Comparison of ENCODE assay signal across 8 mouse cellular contexts in the genomic region with DNA sequence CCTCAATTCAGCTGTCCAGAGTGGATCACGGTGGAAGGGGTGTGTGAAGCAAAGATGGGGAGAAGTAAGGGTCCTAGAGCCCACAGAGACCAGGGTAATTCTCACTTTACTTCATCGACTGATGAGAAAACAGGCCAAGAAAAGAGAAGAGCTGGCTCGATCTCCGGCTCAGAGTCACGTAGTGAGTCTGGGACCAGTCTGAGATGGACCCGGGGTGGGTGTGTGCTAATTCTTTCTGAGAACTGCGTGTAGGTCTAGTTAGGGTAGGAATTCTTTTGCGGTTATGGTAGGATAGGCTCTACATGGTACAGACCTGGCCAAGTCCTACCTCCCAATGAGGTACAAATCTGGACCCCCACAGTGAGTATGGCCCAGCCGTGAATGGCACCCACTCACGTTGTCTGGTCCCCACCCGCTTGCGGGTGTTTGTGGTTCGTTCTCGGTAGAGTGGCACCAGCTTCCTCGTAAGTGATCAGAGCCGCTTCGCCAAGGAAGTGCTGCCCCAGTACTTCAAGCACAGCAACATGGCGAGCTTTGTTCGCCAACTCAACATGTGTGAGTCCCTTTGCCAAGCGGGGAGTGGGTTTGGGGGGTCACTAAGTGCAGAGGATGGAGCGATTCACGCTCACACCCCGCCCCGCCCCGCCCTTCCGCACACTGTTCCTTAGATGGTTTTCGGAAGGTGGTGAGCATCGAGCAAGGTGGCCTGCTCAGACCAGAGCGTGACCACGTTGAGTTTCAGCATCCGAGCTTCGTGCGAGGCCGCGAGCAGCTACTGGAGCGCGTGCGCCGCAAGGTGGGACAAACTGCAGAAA. TPM values are rescaled to one million over a fixed set of nuclear protein-coding genes. Genes with fewer than 3 reads are reported as not detected.
DNase-seq lines count a peak whose midpoint lies in the region; ATAC-seq and TF ChIP-seq lines count a peak whose summit lies in the region.

No protein-coding gene starts in this region.

- TF ChIP-seq POLR2A in liver, adult 2 months (IDR thresholded peaks at IDR 0.05; ENCODE audit: extremely low read depth, insufficient read depth, low read length): no peak
- TF ChIP-seq POLR2A in cerebellum, adult 2 months (IDR thresholded peaks at IDR 0.05; ENCODE audit: borderline replicate concordance, insufficient read depth, low read length): no peak

- peaks cover 15% of the 10 kb centered on the region for H3K4me1 ChIP-seq in liver, adult 2 months (ENCODE audit: control insufficient read depth, insufficient read depth, low read length)
- H3K4me1 ChIP-seq in embryonic facial prominence, embryonic 15.5 days: peaks cover 34% of the 10 kb centered on the region
- H3K4me1 ChIP-seq in intestine, embryonic 15.5 days (replicated peaks): peaks cover 31% of the 10 kb centered on the region
- H3K4me1 ChIP-seq in neural tube, embryonic 12.5 days: peaks cover 32% of the 10 kb centered on the region
- H3K4me1 ChIP-seq in cerebellum, adult 2 months (ENCODE audit: control insufficient read depth, insufficient read depth, low read length): 0 out of 2 replicates have a peak, but pooled peaks cover 3% of the 10 kb centered on the region

- no peak for TF ChIP-seq CTCF in liver, adult 2 months (IDR thresholded peaks at IDR 0.05; ENCODE audit: low read depth, low read length)
- no peak for TF ChIP-seq CTCF in cerebellum, adult 2 months (IDR thresholded peaks at IDR 0.05; ENCODE audit: borderline replicate concordance, insufficient read depth, low read depth, low read length)

- peak overlapping the region; percentile 92 for H3K9ac ChIP-seq in liver, adult 2 months (ENCODE audit: low read depth, low read length)
- H3K9ac ChIP-seq in embryonic facial prominence, embryonic 15.5 days: no peak overlapping the region
- H3K9ac ChIP-seq in intestine, embryonic 15.5 days: peak overlapping the region; percentile 40
- H3K9ac ChIP-seq in neural tube, embryonic 12.5 days: peak overlapping the region; percentile 44; the same call in 1 of the 2 replicates

- ATAC-seq in embryonic facial prominence, embryonic 15.5 days (ENCODE audit: insufficient number of reproducible peaks, low FRiP score, low TSS enrichment, low read depth): no peak
- no peak for ATAC-seq in intestine, embryonic 15.5 days
- no peak for ATAC-seq in neural tube, embryonic 12.5 days (ENCODE audit: low FRiP score, low read depth)

- peaks cover 7% of the 10 kb centered on the region for H3K79me2 ChIP-seq in liver, adult 2 months (ENCODE audit: control insufficient read depth, insufficient read depth, low read length)

- H3K36me3 ChIP-seq in liver, adult 2 months (ENCODE audit: control insufficient read depth, insufficient read depth, low read length): no peaks in the 10 kb centered on the region
- H3K36me3 ChIP-seq in embryonic facial prominence, embryonic 15.5 days: no peaks in the 10 kb centered on the region
- H3K36me3 ChIP-seq in intestine, embryonic 15.5 days: no peaks in the 10 kb centered on the region
- H3K36me3 ChIP-seq in neural tube, embryonic 12.5 days: no peaks in the 10 kb centered on the region

- no peaks in the 10 kb centered on the region for H3K27me3 ChIP-seq in liver, adult 2 months (ENCODE audit: control insufficient read depth, insufficient read depth, low read length)
- H3K27me3 ChIP-seq in embryonic facial prominence, embryonic 15.5 days: peaks cover 94% of the 10 kb centered on the region
- H3K27me3 ChIP-seq in intestine, embryonic 15.5 days (replicated peaks): peaks cover 77% of the 10 kb centered on the region
- peaks cover 98% of the 10 kb centered on the region for H3K27me3 ChIP-seq in neural tube, embryonic 12.5 days (replicated peaks)
- no peaks in the 10 kb centered on the region; the same call in 1 of the 2 replicates for H3K27me3 ChIP-seq in cerebellum, adult 2 months (ENCODE audit: control insufficient read depth, insufficient read depth, low read length)

- WGBS in liver, adult 2 months: 40% methylated on average over 39 of the region's 39 CpGs
- WGBS in embryonic facial prominence, embryonic 15.5 days: 6% methylated on average over 39 of the region's 39 CpGs
- WGBS in intestine, embryonic 15.5 days: 4% methylated on average over 39 of the region's 39 CpGs
- 2% methylated on average over 39 of the region's 39 CpGs for WGBS in neural tube, embryonic 12.5 days
- 24% methylated on average over 39 of the region's 39 CpGs for WGBS in cerebellum, adult 2 months

- peak overlapping the region; percentile 78 for H3K4me3 ChIP-seq in liver, adult 2 months (ENCODE audit: insufficient read depth, low read depth, low read length)
- H3K4me3 ChIP-seq in embryonic facial prominence, embryonic 15.5 days (replicated peaks): peak overlapping the region; percentile 47
- H3K4me3 ChIP-seq in intestine, embryonic 15.5 days (replicated peaks): peak overlapping the region; percentile 41
- peak overlapping the region; percentile 36; the same call in 1 of the 2 replicates for H3K4me3 ChIP-seq in neural tube, embryonic 12.5 days
- H3K4me3 ChIP-seq in cerebellum, adult 2 months (replicated peaks; ENCODE audit: insufficient read depth, low read depth, low read length): no peak overlapping the region

- peak overlapping the region; percentile 71 for H3K27ac ChIP-seq in liver, adult 2 months (replicated peaks; ENCODE audit: insufficient read depth, low read depth, low read length)
- no peak overlapping the region for H3K27ac ChIP-seq in embryonic facial prominence, embryonic 15.5 days (replicated peaks)
- H3K27ac ChIP-seq in intestine, embryonic 15.5 days: no peak overlapping the region
- no peak overlapping the region for H3K27ac ChIP-seq in neural tube, embryonic 12.5 days
- H3K27ac ChIP-seq in cerebellum, adult 2 months (ENCODE audit: insufficient read depth, low read length): no peak overlapping the region

- DNase-seq in liver, adult 2 months (ENCODE audit: extremely low read depth, low read depth, low spot score): no peak
- DNase-seq in liver (no peak), adipocyte (ENCODE audit: low spot score) (no peak)
- no peak for DNase-seq in right cerebral cortex, adult 2 months (ENCODE audit: low spot score in 2 of 2)
- DNase-seq in cerebellum, adult 2 months: no peak

- peak overlapping the region; percentile 90 for H3K4me2 ChIP-seq in embryonic facial prominence, embryonic 15.5 days (replicated peaks)
- H3K4me2 ChIP-seq in intestine, embryonic 15.5 days (replicated peaks): peak overlapping the region; percentile 90
- H3K4me2 ChIP-seq in neural tube, embryonic 12.5 days (replicated peaks): peak overlapping the region; percentile 71

- no peaks in the 10 kb centered on the region for H3K9me3 ChIP-seq in embryonic facial prominence, embryonic 15.5 days (replicated peaks)
- no peaks in the 10 kb centered on the region for H3K9me3 ChIP-seq in intestine, embryonic 15.5 days
- 0 out of 2 replicates have a peak, but pooled peaks cover 6% of the 10 kb centered on the region for H3K9me3 ChIP-seq in neural tube, embryonic 12.5 days

RNA-seq across cellular contexts. Expression of a gene that starts 0.7 kb away (rescaled TPM):
- total RNA-seq in liver, adult 2 months (2014; rRNA removed): 4.4 and 4.8 TPM in 2 replicates
- 9.4 and 11.0 TPM in 2 replicates for polyA plus RNA-seq in liver, adult 2 months (2012; rRNA removed)
- 0.13 and 0.33 TPM in 2 replicates for polyA plus RNA-seq in embryonic facial prominence, embryonic 15.5 days (2015; fragmentation: Nextera tagmentation; extraction: Ambion mirVana)
- 0.10 and 0.11 TPM in 2 replicates for polyA plus RNA-seq in intestine, embryonic 15.5 days (2015; fragmentation: Nextera tagmentation; extraction: Ambion mirVana)
- 0.19 and 0.20 TPM in 2 replicates for polyA plus RNA-seq in neural tube, embryonic 12.5 days (2016; fragmentation: Nextera tagmentation; extraction: Ambion mirVana)
- 18.4 and 24.5 TPM in 2 replicates for polyA plus RNA-seq in cerebellum, adult 2 months (2012; rRNA removed)

RNA-seq across cellular contexts. Expression of a gene that starts 5.6 kb away (rescaled TPM):
- 0.27 and 0.37 TPM in 2 replicates for total RNA-seq in liver, adult 2 months (2014; rRNA removed)
- polyA plus RNA-seq in liver, adult 2 months (2012; rRNA removed): 0.40 and 0.43 TPM in 2 replicates
- polyA plus RNA-seq in embryonic facial prominence, embryonic 15.5 days (2015; fragmentation: Nextera tagmentation; extraction: Ambion mirVana): 3.6 and 4.4 TPM in 2 replicates
- 1.0 and 1.2 TPM in 2 replicates for polyA plus RNA-seq in intestine, embryonic 15.5 days (2015; fragmentation: Nextera tagmentation; extraction: Ambion mirVana)
- 3.5 and 4.3 TPM in 2 replicates for polyA plus RNA-seq in neural tube, embryonic 12.5 days (2016; fragmentation: Nextera tagmentation; extraction: Ambion mirVana)
- polyA plus RNA-seq in cerebellum, adult 2 months (2012; rRNA removed): 8.8 and 10.4 TPM in 2 replicates

RNA-seq across cellular contexts. Expression of a gene that starts 5.9 kb away (rescaled TPM):
- 1.9 and 3.4 TPM in 2 replicates for total RNA-seq in liver, adult 2 months (2014; rRNA removed)
- polyA plus RNA-seq in liver, adult 2 months (2012; rRNA removed): 6.7 and 7.3 TPM in 2 replicates
- 3.3 and 4.0 TPM in 2 replicates for polyA plus RNA-seq in embryonic facial prominence, embryonic 15.5 days (2015; fragmentation: Nextera tagmentation; extraction: Ambion mirVana)
- 4.4 and 5.0 TPM in 2 replicates for polyA plus RNA-seq in intestine, embryonic 15.5 days (2015; fragmentation: Nextera tagmentation; extraction: Ambion mirVana)
- polyA plus RNA-seq in neural tube, embryonic 12.5 days (2016; fragmentation: Nextera tagmentation; extraction: Ambion mirVana): 0.90 and 1.0 TPM in 2 replicates
- polyA plus RNA-seq in cerebellum, adult 2 months (2012; rRNA removed): 1.7 and 2.1 TPM in 2 replicates

RNA-seq across cellular contexts. Expression of a gene that starts 5.9 kb away (rescaled TPM):
- total RNA-seq in liver, adult 2 months (2014; rRNA removed): 11.8 and 12.3 TPM in 2 replicates
- polyA plus RNA-seq in liver, adult 2 months (2012; rRNA removed): 16.1 and 18.6 TPM in 2 replicates
- 27.4 and 28.8 TPM in 2 replicates for polyA plus RNA-seq in embryonic facial prominence, embryonic 15.5 days (2015; fragmentation: Nextera tagmentation; extraction: Ambion mirVana)
- 36.7 and 39.2 TPM in 2 replicates for polyA plus RNA-seq in intestine, embryonic 15.5 days (2015; fragmentation: Nextera tagmentation; extraction: Ambion mirVana)
- 18.7 and 21.2 TPM in 2 replicates for polyA plus RNA-seq in neural tube, embryonic 12.5 days (2016; fragmentation: Nextera tagmentation; extraction: Ambion mirVana)
- polyA plus RNA-seq in cerebellum, adult 2 months (2012; rRNA removed): 10.3 and 12.1 TPM in 2 replicates

RNA-seq across cellular contexts. Expression of a gene that starts 15.4 kb away (rescaled TPM):
- 0.74 and 0.87 TPM in 2 replicates for total RNA-seq in liver, adult 2 months (2014; rRNA removed)
- polyA plus RNA-seq in liver, adult 2 months (2012; rRNA removed): 1.2 and 1.4 TPM in 2 replicates
- 45.5 and 49.2 TPM in 2 replicates for polyA plus RNA-seq in embryonic facial prominence, embryonic 15.5 days (2015; fragmentation: Nextera tagmentation; extraction: Ambion mirVana)
- polyA plus RNA-seq in intestine, embryonic 15.5 days (2015; fragmentation: Nextera tagmentation; extraction: Ambion mirVana): 18.8 and 19.5 TPM in 2 replicates
- 6.5 TPM in 2 replicates for polyA plus RNA-seq in neural tube, embryonic 12.5 days (2016; fragmentation: Nextera tagmentation; extraction: Ambion mirVana)
- 5.2 and 6.3 TPM in 2 replicates for polyA plus RNA-seq in cerebellum, adult 2 months (2012; rRNA removed)
